Mouse (Mus musculus) MEL (cell line): ENCODE results near the gene Mavs. TPM values are rescaled to one million over a fixed set of nuclear protein-coding genes. Genes with fewer than 3 reads are reported as not detected.
A peak's percentile ranks its signal among the peaks of the same experiment; 100 is the strongest.

ENCODE experiments used
- DNase-seq: peaks from one replicate; pipeline ENCODE4 v3.0.0; 2011; ENCODE audit warnings: low read depth, low spot score
- H3K27ac ChIP-seq: 2 replicates; pipeline ENCODE4 v1.5.1; 2012; ENCODE audit warnings: low read depth, mild to moderate bottlenecking, control low read depth, low read length, moderate library complexity; ENCODE audit not compliant: control insufficient read depth
- H3K27me3 ChIP-seq, 2 experiments: fragments of 150-350 bp in 1 of 2; sonication (generic) in 1 of 2; 2 replicates each; pipeline ENCODE4 v1.6.1; 2012; ENCODE audit warnings: low read length in 2 of 2, mild to moderate bottlenecking in 2 of 2, improper control_type of control experiment in 1 of 2, moderate library complexity in 1 of 2; ENCODE audit not compliant: insufficient read depth in 2 of 2, control insufficient read depth in 1 of 2
- H3K36me3 ChIP-seq, 2 experiments: 2 replicates each; pipeline ENCODE4 v1.6.1; 2012 to 2014; ENCODE audit warnings: low read length in 2 of 2, improper control_type of control experiment in 1 of 2, inconsistent platforms in 1 of 2, mild to moderate bottlenecking in 1 of 2; ENCODE audit not compliant: insufficient read depth in 2 of 2, control insufficient read depth in 1 of 2
- H3K4me1 ChIP-seq, 2 experiments: fragments of 150-350 bp in 1 of 2; sonication (generic) in 1 of 2; 2 replicates each; pipeline ENCODE4 v1.6.1; 2012; ENCODE audit warnings: low read length in 2 of 2, improper control_type of control experiment in 1 of 2, mild to moderate bottlenecking in 1 of 2; ENCODE audit not compliant: insufficient read depth in 2 of 2, control insufficient read depth in 1 of 2
- H3K4me3 ChIP-seq, 2 experiments: fragments of 150-350 bp in 1 of 2; sonication (generic) in 1 of 2; 2 replicates each; pipeline ENCODE4 v1.5.1; 2012; ENCODE audit warnings: low read depth in 2 of 2, low read length in 2 of 2, mild to moderate bottlenecking in 2 of 2, moderate library complexity in 2 of 2, control low read depth in 1 of 2, improper control_type of control experiment in 1 of 2; ENCODE audit not compliant: control insufficient read depth in 1 of 2, insufficient read depth in 1 of 2
- H3K79me2 ChIP-seq: 2 replicates; pipeline ENCODE4 v1.6.1; 2012; ENCODE audit warnings: mild to moderate bottlenecking, low read length, moderate library complexity; ENCODE audit not compliant: control insufficient read depth, poor library complexity, insufficient read depth
- H3K9ac ChIP-seq: 2 replicates; pipeline ENCODE4 v1.6.1; 2012; ENCODE audit warnings: low read depth, mild to moderate bottlenecking, control low read depth, low read length, moderate library complexity; ENCODE audit not compliant: control insufficient read depth, poor library complexity, severe bottlenecking
- H3K9me3 ChIP-seq: fragments of 150-350 bp; sonication (generic); replicated peaks from 2 replicates; pipeline ENCODE4 v1.6.1; 2012; ENCODE audit warnings: mild to moderate bottlenecking, low read length, improper control_type of control experiment, moderate library complexity; ENCODE audit not compliant: insufficient read depth
- E2F4 ChIP-seq: IDR thresholded peaks from 2 replicates; pipeline ENCODE4 v1.6.1; 2011; ENCODE audit warnings: low read depth, low read length, improper control_type of control experiment, borderline replicate concordance
- ELF1 ChIP-seq: IDR thresholded peaks from 2 replicates; pipeline ENCODE4 v1.6.1; 2014; ENCODE audit warnings: low read depth, mild to moderate bottlenecking, inconsistent platforms, low read length, improper control_type of control experiment, moderate library complexity
- EP300 ChIP-seq, 2 experiments: IDR thresholded peaks; 2 replicates each; pipeline ENCODE4 v1.6.1; 2011; ENCODE audit warnings: improper control_type of control experiment in 2 of 2, low read length in 2 of 2, low read depth in 1 of 2, mild to moderate bottlenecking in 1 of 2
- GATA1 ChIP-seq: IDR thresholded peaks from 2 replicates; pipeline ENCODE4 v1.6.1; 2011; ENCODE audit warnings: low read depth, low read length, improper control_type of control experiment
- HCFC1 ChIP-seq: IDR thresholded peaks from 2 replicates; pipeline ENCODE4 v1.6.1; 2012; ENCODE audit warnings: low read depth, mild to moderate bottlenecking, inconsistent platforms, low read length, improper control_type of control experiment, moderate library complexity
- MXI1 ChIP-seq: IDR thresholded peaks from 2 replicates; pipeline ENCODE4 v1.6.1; 2011; ENCODE audit warnings: mild to moderate bottlenecking, low read depth, low read length, improper control_type of control experiment
- NELFE ChIP-seq: IDR thresholded peaks from 2 replicates; pipeline ENCODE4 v1.6.1; 2011; ENCODE audit warnings: low read depth, low read length, improper control_type of control experiment
- POLR2A ChIP-seq, 2 experiments: IDR thresholded peaks; 2 replicates each; pipeline ENCODE4 v1.6.1; 2011 to 2012; ENCODE audit warnings: low read length in 2 of 2, mild to moderate bottlenecking in 2 of 2, control low read depth in 1 of 2, improper control_type of control experiment in 1 of 2, low read depth in 1 of 2, moderate library complexity in 1 of 2; ENCODE audit not compliant: control insufficient read depth in 1 of 2, insufficient read depth in 1 of 2, poor library complexity in 1 of 2
- POLR2AphosphoS2 ChIP-seq: IDR thresholded peaks from 2 replicates; pipeline ENCODE4 v1.6.1; 2011; ENCODE audit warnings: low read length, improper control_type of control experiment
- RCOR1 ChIP-seq: IDR thresholded peaks from 2 replicates; pipeline ENCODE4 v1.6.1; 2012; ENCODE audit warnings: low read depth, mild to moderate bottlenecking, inconsistent platforms, low read length, improper control_type of control experiment
- SIN3A ChIP-seq: IDR thresholded peaks from 2 replicates; pipeline ENCODE4 v1.6.1; 2012; ENCODE audit warnings: low read length, improper control_type of control experiment, inconsistent platforms
- TAL1 ChIP-seq: IDR thresholded peaks from 2 replicates; pipeline ENCODE4 v1.6.1; 2012; ENCODE audit warnings: mild to moderate bottlenecking, inconsistent platforms, low read length, moderate library complexity, mixed read lengths
- TBP ChIP-seq: IDR thresholded peaks from 2 replicates; pipeline ENCODE4 v1.8.0; 2011; ENCODE audit warnings: low read depth, low read length, improper control_type of control experiment
- TCF12 ChIP-seq: IDR thresholded peaks from 2 replicates; pipeline ENCODE4 v1.6.1; 2014; ENCODE audit warnings: low read depth, mild to moderate bottlenecking, inconsistent platforms, low read length, improper control_type of control experiment, moderate library complexity
- ZC3H11A ChIP-seq: IDR thresholded peaks from 2 replicates; pipeline ENCODE4 v1.6.1; 2012; ENCODE audit warnings: low read depth, mild to moderate bottlenecking, inconsistent platforms, low read length, improper control_type of control experiment
- ZMIZ1 ChIP-seq: IDR thresholded peaks from 2 replicates; pipeline ENCODE4 v1.6.1; 2012; ENCODE audit warnings: low read depth, mild to moderate bottlenecking, inconsistent platforms, low read length, improper control_type of control experiment, moderate library complexity
- polyA plus RNA-seq, 2 experiments: library from polyadenylated mRNA; stranded (reverse) in 1 of 2; unstranded in 1 of 2; fragments of >175 nt in 1 of 2; fragments of >200 nt in 1 of 2; gene quantifications; 2 replicates each; pipeline versions ENCODE4 v1.2.1 to v1.2.4; 2012; ENCODE audit warnings: low replicate concordance in 2 of 2, low read depth in 1 of 2; ENCODE audit not compliant: insufficient read length in 2 of 2, insufficient read depth in 1 of 2, missing spikeins in 1 of 2
- total RNA-seq: library from RNA; depleted of rRNA; stranded (reverse); fragments of 300-350 nt; gene quantifications from 2 replicates; pipeline ENCODE4 v1.2.3, GENCODE M21; 2012

Mavs gene
- total and polyA plus RNA-seq, 3 experiments = 21.3 to 32.1 TPM; not detected in 1

- H3K27ac ChIP-seq = peak overlapping the region; percentile 29; the same call in 1 of the 2 replicates
These were observed 6.6 kb upstream of the Mavs start for GRCm38 (mm10) chr2:131227243-131227642.

GRCm38 (mm10) chr2:131232558-131232957 is 1.3 kb upstream of the Mavs start:
- Histone ChIP-seq H3K4me3 (peak overlapping the region in 1 of 2 experiments; percentile 59; a peak in 2 of 4 replicates), H3K27me3 (no peaks in the 10 kb centered on the region), H3K4me1 (peaks cover 10 to 12% of the 10 kb centered on the region in 2 experiments), H3K9ac (peak overlapping the region; percentile 64), H3K27ac (peak overlapping the region; percentile 62), H3K9me3 (no peaks in the 10 kb centered on the region), H3K36me3 (peaks cover 0 to 16% of the 10 kb centered on the region in 2 experiments; a peak in 2 of 4 replicates), H3K79me2 (peaks cover 11% of the 10 kb centered on the region)
- peak; percentile 93 for DNase-seq
- TF ChIP-seq ZMIZ1 (peak; percentile 74; the same call in 1 of the 2 replicates), GATA1 (no peak), NELFE (peak; percentile 65), ELF1 (no peak), TBP (peak; percentile 82), POLR2A (IDR thresholded peaks at IDR 0.05; ENCODE audit: control insufficient read depth in 1 of 2, insufficient read depth in 1 of 2, low read depth in 1 of 2, low read length in 2 of 2, poor library complexity in 1 of 2) (peak in 1 of 2 experiments; percentile 82; a peak in 2 of 4 replicates), SIN3A (0 out of 2 replicates have a peak, but pooled peaks have one; percentile 10), HCFC1 (peak; percentile 52; the same call in 1 of the 2 replicates)

More at GRCm38 (mm10) chr2:131227243-131227642, 6.6 kb upstream of the Mavs start:
- Histone ChIP-seq H3K27me3 (no peaks in the 10 kb centered on the region), H3K36me3 (peaks cover 0 to 23% of the 10 kb centered on the region in 2 experiments; a peak in 2 of 4 replicates), H3K9me3 (no peaks in the 10 kb centered on the region), H3K79me2 (no peaks in the 10 kb centered on the region), H3K4me3 (no peak overlapping the region), H3K9ac (no peak overlapping the region), H3K4me1 (peaks cover 17 to 29% of the 10 kb centered on the region in 2 experiments)
- DNase-seq = peak; percentile 28
- TF ChIP-seq HCFC1 (no peak), RCOR1 (peak; percentile 60; the same call in 1 of the 2 replicates), ZMIZ1 (no peak), GATA1 (peak; percentile 78), TCF12 (peak; percentile 30; the same call in 1 of the 2 replicates), POLR2A (IDR thresholded peaks at IDR 0.05; ENCODE audit: control insufficient read depth in 1 of 2, insufficient read depth in 1 of 2, low read depth in 1 of 2, low read length in 2 of 2, poor library complexity in 1 of 2) (no peak), EP300 (IDR thresholded peaks at IDR 0.05; ENCODE audit: low read depth in 1 of 2, low read length in 2 of 2) (peak; percentile 64 to 68), E2F4 (no peak), POLR2AphosphoS2 (no peak), ZC3H11A (no peak), SIN3A (peak; percentile 44; the same call in 1 of the 2 replicates), MXI1 (no peak), TAL1 (no peak)
